Mouse (Mus musculus): ENCODE results near the gene Dbp.

The Dbp gene

GRCm38 (mm10) chr7:45700301-45701015 is 4.4 kb upstream of the Dbp start:
- no peak for TF ChIP-seq NANOG (IDR thresholded peaks at IDR 0.05; ENCODE audit: borderline replicate concordance, low read length)
- 0 out of 2 replicates have a peak, but pooled peaks have one; percentile 10 for TF ChIP-seq POU5F1 (IDR thresholded peaks at IDR 0.05; ENCODE audit: borderline replicate concordance, low read length)
- no peak for TF ChIP-seq CTCF (conservative IDR thresholded peaks at IDR 0.05; ENCODE audit: low read length)
- Histone ChIP-seq H3K27me3 (ENCODE audit: insufficient read depth, low read length) (peaks cover 38% of the 10 kb centered on the region), H3K9me3 (ENCODE audit: low read length) (0 out of 2 replicates have a peak, but pooled peaks cover 2% of the 10 kb centered on the region), H3K4me3 (replicated peaks; ENCODE audit: low read length) (peak overlapping the region; percentile 76), H3K4me1 (replicated peaks; ENCODE audit: low read depth, low read length) (peaks cover 57% of the 10 kb centered on the region), H3K36me3 (ENCODE audit: insufficient read depth, low read length) (no peaks in the 10 kb centered on the region)

GRCm38 (mm10) chr7:45701072-45701471 is 3.8 kb upstream of the Dbp start:
- no peaks in the 10 kb centered on the region for H3K36me3 ChIP-seq (ENCODE audit: insufficient read depth, low read length)
- peaks cover 63% of the 10 kb centered on the region for H3K4me1 ChIP-seq (replicated peaks; ENCODE audit: low read depth, low read length)
- H3K4me3 ChIP-seq (replicated peaks; ENCODE audit: low read length): peak overlapping the region; percentile 76
- TF ChIP-seq CTCF (conservative IDR thresholded peaks at IDR 0.05; ENCODE audit: low read length): no peak
- no peak for TF ChIP-seq POU5F1 (IDR thresholded peaks at IDR 0.05; ENCODE audit: borderline replicate concordance, low read length)
- TF ChIP-seq NANOG (IDR thresholded peaks at IDR 0.05; ENCODE audit: borderline replicate concordance, low read length): no peak
- peaks cover 32% of the 10 kb centered on the region for H3K27me3 ChIP-seq (ENCODE audit: insufficient read depth, low read length)
- no peaks in the 10 kb centered on the region for H3K9me3 ChIP-seq (ENCODE audit: low read length)

- Histone ChIP-seq H3K36me3 (ENCODE audit: insufficient read depth, low read length) (no peaks in the 10 kb centered on the region), H3K9me3 (ENCODE audit: low read length) (no peaks in the 10 kb centered on the region), H3K4me1 (replicated peaks; ENCODE audit: low read depth, low read length) (peaks cover 66% of the 10 kb centered on the region), H3K4me3 (replicated peaks; ENCODE audit: low read length) (peak overlapping the region; percentile 76), H3K27me3 (ENCODE audit: insufficient read depth, low read length) (peaks cover 32% of the 10 kb centered on the region)
- TF ChIP-seq NANOG (IDR thresholded peaks at IDR 0.05; ENCODE audit: borderline replicate concordance, low read length) (no peak), CTCF (conservative IDR thresholded peaks at IDR 0.05; ENCODE audit: low read length) (no peak), POU5F1 (IDR thresholded peaks at IDR 0.05; ENCODE audit: borderline replicate concordance, low read length) (no peak)
These were observed 3.3 kb upstream of the Dbp start for GRCm38 (mm10) chr7:45701607-45702006.

GRCm38 (mm10) chr7:45702316-45702715 is 2.6 kb upstream of the Dbp start:
- no peak overlapping the region for H3K4me3 ChIP-seq (replicated peaks; ENCODE audit: low read length)
- no peaks in the 10 kb centered on the region for H3K9me3 ChIP-seq (ENCODE audit: low read length)
- H3K4me1 ChIP-seq (replicated peaks; ENCODE audit: low read depth, low read length): peaks cover 69% of the 10 kb centered on the region
- TF ChIP-seq NANOG (IDR thresholded peaks at IDR 0.05; ENCODE audit: borderline replicate concordance, low read length) (no peak), CTCF (conservative IDR thresholded peaks at IDR 0.05; ENCODE audit: low read length) (no peak), POU5F1 (IDR thresholded peaks at IDR 0.05; ENCODE audit: borderline replicate concordance, low read length) (no peak)
- no peaks in the 10 kb centered on the region for H3K36me3 ChIP-seq (ENCODE audit: insufficient read depth, low read length)
- peaks cover 32% of the 10 kb centered on the region for H3K27me3 ChIP-seq (ENCODE audit: insufficient read depth, low read length)

- no peak overlapping the region for H3K4me3 ChIP-seq (replicated peaks; ENCODE audit: low read length)
- H3K27me3 ChIP-seq (ENCODE audit: insufficient read depth, low read length): peaks cover 29% of the 10 kb centered on the region
- H3K9me3 ChIP-seq (ENCODE audit: low read length): no peaks in the 10 kb centered on the region
- TF ChIP-seq CTCF (conservative IDR thresholded peaks at IDR 0.05; ENCODE audit: low read length): no peak
- TF ChIP-seq NANOG (IDR thresholded peaks at IDR 0.05; ENCODE audit: borderline replicate concordance, low read length): no peak
- no peaks in the 10 kb centered on the region for H3K36me3 ChIP-seq (ENCODE audit: insufficient read depth, low read length)
- H3K4me1 ChIP-seq (replicated peaks; ENCODE audit: low read depth, low read length): peaks cover 73% of the 10 kb centered on the region
These were observed 1.9 kb upstream of the Dbp start for GRCm38 (mm10) chr7:45702809-45703520.

GRCm38 (mm10) chr7:45703521-45704033 is 1.3 kb upstream of the Dbp start:
- H3K36me3 ChIP-seq (ENCODE audit: insufficient read depth, low read length): peaks cover 5% of the 10 kb centered on the region
- H3K4me1 ChIP-seq (replicated peaks; ENCODE audit: low read depth, low read length): peaks cover 79% of the 10 kb centered on the region
- no peaks in the 10 kb centered on the region for H3K9me3 ChIP-seq (ENCODE audit: low read length)
- H3K27me3 ChIP-seq (ENCODE audit: insufficient read depth, low read length): peaks cover 24% of the 10 kb centered on the region
- peak overlapping the region; percentile 96 for H3K4me3 ChIP-seq (replicated peaks; ENCODE audit: low read length)
- TF ChIP-seq POU5F1 (IDR thresholded peaks at IDR 0.05; ENCODE audit: borderline replicate concordance, low read length): no peak
- TF ChIP-seq CTCF (conservative IDR thresholded peaks at IDR 0.05; ENCODE audit: low read length): no peak
- no peak for TF ChIP-seq NANOG (IDR thresholded peaks at IDR 0.05; ENCODE audit: borderline replicate concordance, low read length)

- peaks cover 83% of the 10 kb centered on the region for H3K4me1 ChIP-seq (replicated peaks; ENCODE audit: low read depth, low read length)
- H3K4me3 ChIP-seq (replicated peaks; ENCODE audit: low read length): peak overlapping the region; percentile 96
- no peak for TF ChIP-seq POU5F1 (IDR thresholded peaks at IDR 0.05; ENCODE audit: borderline replicate concordance, low read length)
- no peak for TF ChIP-seq CTCF (conservative IDR thresholded peaks at IDR 0.05; ENCODE audit: low read length)
- no peak for TF ChIP-seq NANOG (IDR thresholded peaks at IDR 0.05; ENCODE audit: borderline replicate concordance, low read length)
- H3K27me3 ChIP-seq (ENCODE audit: insufficient read depth, low read length): peaks cover 19% of the 10 kb centered on the region
- peaks cover 10% of the 10 kb centered on the region for H3K36me3 ChIP-seq (ENCODE audit: insufficient read depth, low read length)
- H3K9me3 ChIP-seq (ENCODE audit: low read length): no peaks in the 10 kb centered on the region
These were observed 785 bp upstream of the Dbp start for GRCm38 (mm10) chr7:45704046-45704559.

- Histone ChIP-seq H3K36me3 (ENCODE audit: insufficient read depth, low read length) (peaks cover 23% of the 10 kb centered on the region), H3K4me1 (replicated peaks; ENCODE audit: low read depth, low read length) (peaks cover 84% of the 10 kb centered on the region), H3K27me3 (ENCODE audit: insufficient read depth, low read length) (peaks cover 6% of the 10 kb centered on the region), H3K4me3 (replicated peaks; ENCODE audit: low read length) (peak overlapping the region; percentile 96), H3K9me3 (ENCODE audit: low read length) (no peaks in the 10 kb centered on the region)
- TF ChIP-seq CTCF (conservative IDR thresholded peaks at IDR 0.05; ENCODE audit: low read length) (no peak), POU5F1 (IDR thresholded peaks at IDR 0.05; ENCODE audit: borderline replicate concordance, low read length) (no peak), NANOG (IDR thresholded peaks at IDR 0.05; ENCODE audit: borderline replicate concordance, low read length) (no peak)
These were observed 566 bp downstream of the Dbp start for GRCm38 (mm10) chr7:45705443-45705864.
